Mouse (Mus musculus): ENCODE results near the gene Htatip2.

- TF ChIP-seq CTCF (IDR thresholded peaks at IDR 0.05; ENCODE audit: low read depth), result no peak
- TF ChIP-seq EP300 (IDR thresholded peaks at IDR 0.05; ENCODE audit: low read depth), result no peak
These were observed 5.2 kb downstream of the Htatip2 start for GRCm38 (mm10) chr7:49764011-49764716.
